Mouse (Mus musculus): ENCODE measurements around the gene Armcx1. TPM values are rescaled to one million over a fixed set of nuclear protein-coding genes. Genes with fewer than 3 reads are reported as not detected.
"Not testable (repeated sequence)": the region's sequence is repeated elsewhere in the genome, so short reads cannot be mapped to it uniquely, and the experiment has no call there.

The Armcx1 gene
- polyA plus RNA-seq, 1 experiment from 2014 or later, result 7.5 TPM

GRCm38 (mm10) chrX:134763428-134764198 is 45.9 kb downstream of the Armcx1 start:
- H3K36me3 ChIP-seq; H3K4me3 ChIP-seq (replicated peaks); H3K4me1 ChIP-seq (replicated peaks); ATAC-seq (ENCODE audit: low read depth); H3K27me3 ChIP-seq; H3K4me2 ChIP-seq; H3K9me3 ChIP-seq (replicated peaks); H3K9ac ChIP-seq; DNase-seq; H3K27ac ChIP-seq: not testable (repeated sequence)
- 55% methylated on average over 3 of the region's 4 CpGs for WGBS (ENCODE audit: insufficient replicate concordance)

Small RNA genes within 50 kb of the gene (microRNA-seq; reads per million reads assigned to microRNA genes)
- gene Mir7093, result not detected

Other genes with a start within 250 kb of the Armcx1 start
- gene Taf7l, start 241.5 kb upstream of the Armcx1 start, polyA plus RNA-seq (2015; fragmentation: Nextera tagmentation; extraction: Ambion mirVana), result not detected in 2 replicates
- gene Timm8a1, start 176.1 kb upstream of the Armcx1 start, polyA plus RNA-seq (2015; fragmentation: Nextera tagmentation; extraction: Ambion mirVana), result 134 and 146 TPM in 2 replicates
- gene Btk, start 134.4 kb upstream of the Armcx1 start, polyA plus RNA-seq (2015; fragmentation: Nextera tagmentation; extraction: Ambion mirVana), result 24.9 and 31.3 TPM in 2 replicates
- gene Rpl36a, start 132.3 kb upstream of the Armcx1 start, polyA plus RNA-seq (2015; fragmentation: Nextera tagmentation; extraction: Ambion mirVana), result 398 and 420 TPM in 2 replicates
- gene Gla, start 116.8 kb upstream of the Armcx1 start, polyA plus RNA-seq (2015; fragmentation: Nextera tagmentation; extraction: Ambion mirVana), result 4.5 TPM in 2 replicates
- 87.1 and 108 TPM in 2 replicates for gene Hnrnph2, start 116.8 kb upstream of the Armcx1 start, polyA plus RNA-seq (2015; fragmentation: Nextera tagmentation; extraction: Ambion mirVana)
- gene Armcx4, start 31.4 kb upstream of the Armcx1 start, polyA plus RNA-seq (2015; fragmentation: Nextera tagmentation; extraction: Ambion mirVana), result 0.35 and 0.51 TPM in 2 replicates
- gene Armcx6, start 33.5 kb downstream of the Armcx1 start, polyA plus RNA-seq (2015; fragmentation: Nextera tagmentation; extraction: Ambion mirVana), result 6.5 and 7.5 TPM in 2 replicates
- gene Armcx3, start 38.6 kb downstream of the Armcx1 start, polyA plus RNA-seq (2015; fragmentation: Nextera tagmentation; extraction: Ambion mirVana), result 17.1 and 22.9 TPM in 2 replicates
- 12.0 and 13.8 TPM in 2 replicates for gene Armcx2, start 91.3 kb downstream of the Armcx1 start, polyA plus RNA-seq (2015; fragmentation: Nextera tagmentation; extraction: Ambion mirVana)
- gene Nxf2, start 246.8 kb downstream of the Armcx1 start, polyA plus RNA-seq (2015; fragmentation: Nextera tagmentation; extraction: Ambion mirVana), result 0.33 and 0.36 TPM in 2 replicates